Mouse (Mus musculus) hindbrain, embryonic 15.5 days (tissue): ENCODE measurements at regions not wholly inside any gene's neighbourhood (a gene's known extent, or its start where the extent isn't known, plus 50 kb on each side); places are given as distances from the start of the nearest gene placed in this dataset.

Experiments
- ATAC-seq: fragments of 200-750 bp; cut with Nextera tagmentation; 2 replicates; pipeline ENCODE4 v1.8.0; 2017; ENCODE audit warnings: low read depth, moderate number of reproducible peaks, moderate TSS enrichment; ENCODE audit not compliant: low FRiP score
- H3K27ac ChIP-seq: fragments of 300-500 bp; sonication (generic); replicated peaks from 2 replicates; pipeline ENCODE4 v1.5.1; 2015; ENCODE audit warnings: mild to moderate bottlenecking, inconsistent platforms
- H3K27me3 ChIP-seq: fragments of 300-500 bp; sonication (generic); 2 replicates; pipeline ENCODE4 v1.6.1; 2015; ENCODE audit warnings: control low read depth, inconsistent platforms
- H3K36me3 ChIP-seq: fragments of 300-500 bp; sonication (generic); 2 replicates; pipeline ENCODE4 v1.6.1; 2015; ENCODE audit warnings: control low read depth, inconsistent platforms
- H3K4me1 ChIP-seq: fragments of 300-500 bp; sonication (generic); replicated peaks from 2 replicates; pipeline ENCODE4 v1.6.1; 2015; ENCODE audit warnings: control low read depth, inconsistent platforms
- H3K4me2 ChIP-seq: fragments of 300-500 bp; sonication (generic); 2 replicates; pipeline ENCODE4 v1.6.1; 2015; ENCODE audit warnings: moderate library complexity, mild to moderate bottlenecking, inconsistent platforms
- H3K4me3 ChIP-seq: fragments of 300-500 bp; sonication (generic); 2 replicates; pipeline ENCODE4 v1.5.1; 2015; ENCODE audit warnings: mild to moderate bottlenecking, inconsistent platforms
- H3K9ac ChIP-seq: fragments of 300-500 bp; sonication (generic); 2 replicates; pipeline ENCODE4 v1.6.1; 2015; ENCODE audit warnings: inconsistent platforms
- H3K9me3 ChIP-seq: fragments of 300-500 bp; sonication (generic); 2 replicates; pipeline ENCODE4 v1.6.1; 2016; ENCODE audit warnings: control low read depth, inconsistent platforms
- WGBS: fragments of 180-500 bp; shearing (Covaris S2); methylation state at CpG from one replicate; pipeline ENCODE4 v1.1.7; 2015; 5-methylcytosine and 5-hydroxymethylcytosine counted together

- Histone ChIP-seq H3K9ac (no peak overlapping the region), H3K4me3 (no peak overlapping the region), H3K4me2 (no peak overlapping the region), H3K4me1 (0 out of 2 replicates have a peak, but pooled peaks cover 4% of the 10 kb centered on the region), H3K27me3 (no peaks in the 10 kb centered on the region), H3K36me3 (no peaks in the 10 kb centered on the region), H3K9me3 (no peaks in the 10 kb centered on the region), H3K27ac (no peak overlapping the region)
- no peak for ATAC-seq
- WGBS: 45% methylated on average over 7 of the region's 7 CpGs
Observed at GRCm38 (mm10) chr8:115874789-115875188, 167.2 kb upstream of the Maf start.

DNA sequence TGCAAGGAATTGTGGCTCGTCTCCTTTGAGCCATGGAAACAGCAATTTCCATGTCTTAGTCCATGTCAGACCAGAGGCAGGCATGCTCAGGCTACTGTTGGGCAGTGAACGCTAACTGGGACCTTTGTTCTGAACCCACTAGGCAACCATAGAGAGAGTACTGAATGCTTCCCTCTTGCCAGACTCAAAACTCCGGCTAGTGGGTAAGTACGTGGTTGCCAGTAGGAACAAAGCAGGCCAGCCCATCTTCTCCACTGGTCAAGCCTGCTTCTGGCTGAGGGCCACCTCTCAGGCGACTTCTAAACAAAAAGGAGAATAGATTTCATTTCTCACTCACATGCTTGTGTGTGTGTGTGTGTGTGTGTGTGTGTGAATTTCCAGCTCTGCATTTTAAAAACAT, 163.8 kb upstream of the Maf start:
- Histone ChIP-seq H3K27ac (no peak overlapping the region), H3K9ac (no peak overlapping the region), H3K9me3 (no peaks in the 10 kb centered on the region), H3K27me3 (no peaks in the 10 kb centered on the region), H3K36me3 (no peaks in the 10 kb centered on the region), H3K4me2 (no peak overlapping the region), H3K4me3 (no peak overlapping the region), H3K4me1 (0 out of 2 replicates have a peak, but pooled peaks cover 4% of the 10 kb centered on the region)
- no peak for ATAC-seq
- WGBS: 49% methylated on average over 5 of the region's 5 CpGs

GRCm38 (mm10) chr8:115861381-115861780, 153.8 kb upstream of the Maf start:
- Histone ChIP-seq H3K9me3 (no peaks in the 10 kb centered on the region), H3K4me2 (no peak overlapping the region), H3K4me3 (no peak overlapping the region), H3K4me1 (no peaks in the 10 kb centered on the region), H3K27me3 (no peaks in the 10 kb centered on the region), H3K27ac (no peak overlapping the region), H3K9ac (no peak overlapping the region), H3K36me3 (no peaks in the 10 kb centered on the region)
- WGBS: 86% methylated on average over 3 of the region's 3 CpGs
- no peak for ATAC-seq

- Histone ChIP-seq H3K9ac (no peak overlapping the region), H3K9me3 (no peaks in the 10 kb centered on the region), H3K4me3 (no peak overlapping the region), H3K4me2 (no peak overlapping the region), H3K27ac (no peak overlapping the region), H3K4me1 (no peaks in the 10 kb centered on the region), H3K36me3 (no peaks in the 10 kb centered on the region), H3K27me3 (no peaks in the 10 kb centered on the region)
- no peak for ATAC-seq
- 84% methylated on average over 8 of the region's 8 CpGs for WGBS
Observed at GRCm38 (mm10) chr8:115859406-115859805, 151.8 kb upstream of the Maf start.

DNA sequence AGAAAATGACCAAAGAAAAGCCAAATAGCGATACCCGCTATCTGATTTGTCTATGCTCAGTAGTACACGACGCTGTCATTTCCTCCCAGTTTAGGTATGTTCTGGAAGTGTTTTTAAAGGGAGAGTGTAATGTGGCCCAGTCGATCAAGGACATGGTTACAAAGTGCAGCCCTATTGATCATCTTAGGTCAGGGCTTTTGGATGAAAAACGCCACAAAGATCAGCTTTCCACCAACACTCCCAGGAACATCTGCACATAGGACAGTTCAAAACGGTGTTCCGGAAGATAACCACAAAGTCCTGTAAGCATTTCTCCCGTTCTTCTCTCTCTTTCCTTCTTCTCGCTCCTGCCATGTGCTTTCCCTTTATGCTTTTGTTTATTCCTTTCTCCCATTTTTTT, 149.2 kb upstream of the Maf start:
- 93% methylated on average over 10 of the region's 10 CpGs for WGBS
- no peaks in the 10 kb centered on the region for H3K9me3 ChIP-seq
- H3K36me3 ChIP-seq: no peaks in the 10 kb centered on the region
- no peaks in the 10 kb centered on the region for H3K27me3 ChIP-seq
- no peak overlapping the region for H3K27ac ChIP-seq
- no peak overlapping the region for H3K9ac ChIP-seq
- ATAC-seq: no peak
- H3K4me3 ChIP-seq: no peak overlapping the region
- no peaks in the 10 kb centered on the region for H3K4me1 ChIP-seq
- H3K4me2 ChIP-seq: no peak overlapping the region

DNA sequence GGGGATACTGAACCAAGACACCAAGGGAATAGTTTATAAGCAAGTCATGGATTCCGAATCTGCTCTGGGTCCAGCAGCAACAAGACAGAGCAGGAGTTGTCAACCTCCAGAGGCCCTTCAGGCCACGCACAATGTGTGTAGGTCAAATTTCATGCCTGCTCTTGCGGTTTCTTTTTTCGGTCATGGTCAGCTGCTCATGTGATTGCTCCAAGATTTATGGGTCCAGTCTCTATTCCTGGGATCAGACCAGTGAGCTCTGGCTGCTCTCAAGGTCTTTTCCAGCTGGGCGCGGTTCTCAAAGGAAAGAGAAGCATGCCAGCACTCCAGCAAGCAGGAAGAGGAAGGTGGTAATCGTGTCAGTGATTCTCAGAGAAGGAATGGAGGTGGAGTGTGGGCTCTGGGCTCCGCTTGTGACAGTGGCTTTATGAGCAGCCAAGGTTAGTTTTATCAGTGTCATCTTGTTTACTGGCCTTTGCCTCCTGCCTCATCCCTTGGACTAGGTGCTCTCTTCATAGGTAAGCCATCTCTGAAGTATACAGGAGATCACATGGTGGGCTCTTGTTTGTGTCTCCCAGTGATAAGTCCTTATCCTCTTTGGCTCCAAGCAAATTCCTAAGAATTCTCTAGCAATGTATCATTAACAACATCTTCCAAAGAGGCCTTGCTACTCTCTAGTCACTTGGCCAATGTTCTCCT, 148.5 kb upstream of the Maf start:
- H3K9me3 ChIP-seq: no peaks in the 10 kb centered on the region
- no peaks in the 10 kb centered on the region for H3K4me1 ChIP-seq
- no peak overlapping the region for H3K4me3 ChIP-seq
- no peak overlapping the region for H3K27ac ChIP-seq
- no peaks in the 10 kb centered on the region for H3K27me3 ChIP-seq
- H3K4me2 ChIP-seq: no peak overlapping the region
- no peaks in the 10 kb centered on the region for H3K36me3 ChIP-seq
- WGBS: 94% methylated on average over 8 of the region's 8 CpGs
- no peak for ATAC-seq
- H3K9ac ChIP-seq: no peak overlapping the region

DNA sequence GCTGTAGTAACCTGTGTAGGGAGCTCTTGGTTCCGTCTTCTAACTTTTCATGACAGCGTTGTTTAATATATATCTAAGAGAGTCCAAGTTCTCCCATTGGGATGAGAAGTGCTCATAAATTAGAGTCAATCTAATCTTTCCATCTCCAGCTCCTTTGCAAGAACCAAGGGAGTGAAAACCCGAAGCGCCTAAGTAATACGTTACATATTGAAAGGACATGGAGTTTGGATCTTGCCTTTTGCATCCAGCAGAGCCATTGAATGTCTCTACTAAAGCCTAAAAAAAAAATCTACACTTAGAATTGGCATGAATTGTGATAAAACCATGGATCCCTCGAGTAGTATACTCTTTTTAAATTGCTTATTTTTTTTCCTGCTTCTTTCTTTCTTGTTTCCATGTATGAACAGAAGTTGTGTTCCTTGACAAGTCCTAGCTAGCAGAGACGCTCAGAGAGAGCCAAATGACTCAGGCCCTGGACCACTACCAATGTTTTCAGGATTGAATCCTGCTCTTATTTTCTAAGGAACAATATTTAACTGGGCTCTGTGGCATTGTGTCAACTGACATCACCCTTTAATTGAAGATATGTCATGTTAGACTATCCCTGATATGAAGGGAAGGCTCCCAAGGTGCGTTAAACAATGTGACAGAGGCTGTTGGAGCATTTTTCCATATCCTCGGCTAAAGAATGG, 146.8 kb upstream of the Maf start:
- no peaks in the 10 kb centered on the region for H3K36me3 ChIP-seq
- no peak overlapping the region for H3K4me2 ChIP-seq
- no peak overlapping the region for H3K4me3 ChIP-seq
- H3K27me3 ChIP-seq: no peaks in the 10 kb centered on the region
- H3K4me1 ChIP-seq: no peaks in the 10 kb centered on the region
- no peak overlapping the region for H3K27ac ChIP-seq
- no peaks in the 10 kb centered on the region for H3K9me3 ChIP-seq
- no peak for ATAC-seq
- H3K9ac ChIP-seq: no peak overlapping the region
- 86% methylated on average over 9 of the region's 9 CpGs for WGBS

- WGBS: 70% methylated on average over 1 of the region's 1 CpGs
- H3K4me1 ChIP-seq: no peaks in the 10 kb centered on the region
- no peak for ATAC-seq
- H3K27ac ChIP-seq: no peak overlapping the region
- H3K27me3 ChIP-seq: no peaks in the 10 kb centered on the region
- no peaks in the 10 kb centered on the region for H3K9me3 ChIP-seq
- no peaks in the 10 kb centered on the region for H3K36me3 ChIP-seq
- no peak overlapping the region for H3K9ac ChIP-seq
- no peak overlapping the region for H3K4me3 ChIP-seq
- no peak overlapping the region for H3K4me2 ChIP-seq
Observed at GRCm38 (mm10) chr8:115850552-115850951, 143.0 kb upstream of the Maf start.

- H3K36me3 ChIP-seq: no peaks in the 10 kb centered on the region
- H3K9me3 ChIP-seq: no peaks in the 10 kb centered on the region
- H3K27ac ChIP-seq: no peak overlapping the region
- H3K9ac ChIP-seq: no peak overlapping the region
- ATAC-seq: no peak
- H3K27me3 ChIP-seq: no peaks in the 10 kb centered on the region
- H3K4me3 ChIP-seq: no peak overlapping the region
- no peaks in the 10 kb centered on the region for H3K4me1 ChIP-seq
- H3K4me2 ChIP-seq: no peak overlapping the region
Observed at GRCm38 (mm10) chr8:115833391-115833790, 125.8 kb upstream of the Maf start.

DNA sequence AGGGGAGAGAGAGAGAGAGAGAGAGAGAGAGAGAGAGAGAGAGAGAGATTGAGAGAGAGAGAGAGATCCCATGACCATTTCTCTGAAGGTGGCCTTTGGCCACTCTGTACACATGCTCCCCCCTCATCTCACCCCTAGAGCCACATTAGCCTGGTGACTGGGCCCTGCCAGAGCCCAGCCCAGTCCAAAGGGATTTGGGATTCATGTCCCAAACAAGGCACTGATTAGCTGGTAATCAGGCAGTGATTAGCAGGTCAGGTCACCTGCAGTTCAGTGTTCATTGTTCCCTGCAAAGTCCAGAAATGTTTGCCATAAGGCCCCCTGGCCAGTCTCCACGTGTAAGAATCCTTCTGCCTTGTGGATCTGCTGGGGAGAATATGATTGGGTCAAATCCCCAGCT, 124.1 kb upstream of the Maf start:
- no peak overlapping the region for H3K27ac ChIP-seq
- H3K9ac ChIP-seq: no peak overlapping the region
- no peaks in the 10 kb centered on the region for H3K4me1 ChIP-seq
- ATAC-seq: no peak
- H3K4me2 ChIP-seq: no peak overlapping the region
- no peak overlapping the region for H3K4me3 ChIP-seq
- no peaks in the 10 kb centered on the region for H3K36me3 ChIP-seq
- WGBS: 44% methylated on average over 1 of the region's 1 CpGs
- H3K9me3 ChIP-seq: no peaks in the 10 kb centered on the region
- no peaks in the 10 kb centered on the region for H3K27me3 ChIP-seq

DNA sequence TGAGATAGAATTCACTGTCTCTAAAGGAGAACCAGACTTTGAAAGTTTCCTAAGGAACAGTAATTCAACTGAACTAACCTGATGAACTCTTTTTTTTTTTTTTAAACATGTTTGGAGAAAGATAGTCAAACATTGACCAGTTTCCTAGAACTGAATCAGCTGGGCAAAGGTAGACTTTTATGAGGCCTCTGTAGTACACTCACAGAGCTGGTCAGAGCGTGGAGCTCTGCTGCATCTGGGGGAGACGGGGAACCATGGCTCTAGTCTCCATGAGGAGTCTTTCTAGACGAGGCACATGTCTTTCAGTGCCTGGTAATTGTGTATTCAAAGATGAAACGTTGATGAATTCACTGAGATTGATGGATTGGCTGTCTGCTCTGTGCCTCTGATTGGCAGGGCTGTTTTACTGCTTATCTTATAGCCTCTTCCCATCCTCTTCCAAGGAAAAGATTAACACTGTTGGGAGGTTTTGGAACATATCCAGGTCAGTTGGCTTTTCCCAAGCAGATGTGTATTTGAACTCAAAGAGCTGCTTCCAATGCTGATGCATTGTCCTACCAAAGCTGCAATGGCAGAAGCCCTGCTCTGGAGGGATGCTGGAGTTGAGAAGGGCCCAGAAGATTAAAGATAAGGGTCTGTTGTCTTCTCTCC, 122.5 kb upstream of the Maf start:
- Histone ChIP-seq H3K27me3 (no peaks in the 10 kb centered on the region), H3K36me3 (no peaks in the 10 kb centered on the region), H3K4me2 (no peak overlapping the region), H3K4me1 (no peaks in the 10 kb centered on the region), H3K9ac (no peak overlapping the region), H3K9me3 (no peaks in the 10 kb centered on the region), H3K4me3 (no peak overlapping the region), H3K27ac (no peak overlapping the region)
- WGBS: 69% methylated on average over 4 of the region's 4 CpGs
- no peak for ATAC-seq

DNA sequence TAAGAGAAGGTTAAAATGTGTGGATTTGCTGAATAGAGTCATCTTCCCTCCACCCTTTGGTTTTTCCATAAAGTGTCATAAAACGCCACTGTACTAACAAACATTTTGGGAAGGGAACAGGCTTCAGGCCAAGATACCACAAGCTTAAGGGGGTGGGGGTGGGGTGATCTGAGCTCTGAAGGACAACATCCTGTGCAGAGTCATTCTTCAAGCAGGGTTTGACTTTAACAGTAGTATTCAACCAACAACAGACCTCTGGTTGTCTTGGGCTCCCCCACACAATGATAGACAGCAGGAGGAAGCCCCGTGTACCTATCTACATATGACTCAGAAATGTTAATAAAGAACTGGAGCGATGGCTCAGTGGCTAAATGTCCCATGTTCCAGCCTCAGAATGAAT, 118.9 kb upstream of the Maf start:
- Histone ChIP-seq H3K27ac (no peak overlapping the region), H3K4me2 (no peak overlapping the region), H3K27me3 (no peaks in the 10 kb centered on the region), H3K9ac (no peak overlapping the region), H3K9me3 (no peaks in the 10 kb centered on the region), H3K4me3 (no peak overlapping the region), H3K4me1 (no peaks in the 10 kb centered on the region), H3K36me3 (no peaks in the 10 kb centered on the region)
- WGBS: 86% methylated on average over 3 of the region's 3 CpGs
- no peak for ATAC-seq
